Mouse (Mus musculus) megakaryocyte, embryonic 14.5 days (primary cell): ENCODE data around the gene Ciao2a. TPM values are rescaled to one million over a fixed set of nuclear protein-coding genes. Genes with fewer than 3 reads are reported as not detected.

Experiments used
- H3K27me3 ChIP-seq: replicated peaks from 2 replicates; pipeline ENCODE3; 2012; ENCODE audit warnings: inconsistent platforms
- H3K36me3 ChIP-seq: replicated peaks from 2 replicates; pipeline ENCODE3; 2012; ENCODE audit warnings: low read length, inconsistent platforms, mixed read lengths
- H3K4me1 ChIP-seq: 2 replicates; pipeline ENCODE4 v1.6.1; 2012; ENCODE audit warnings: inconsistent platforms
- H3K4me3 ChIP-seq: replicated peaks from 2 replicates; pipeline ENCODE3; 2012; ENCODE audit warnings: moderate library complexity, mild to moderate bottlenecking, inconsistent platforms
- H3K9me3 ChIP-seq: 2 replicates; pipeline ENCODE4 v1.6.1; 2012; ENCODE audit warnings: inconsistent platforms
- FLI1 ChIP-seq: IDR thresholded peaks from 2 replicates; pipeline ENCODE4 v1.6.1; 2012; ENCODE audit warnings: low read length, inconsistent platforms, mixed read lengths
- GATA1 ChIP-seq: IDR thresholded peaks from 3 replicates; pipeline ENCODE4 v1.6.1; 2012; ENCODE audit warnings: mixed read lengths, low read length, inconsistent platforms, borderline replicate concordance
- polyA plus RNA-seq: library from polyadenylated mRNA; stranded (reverse); fragments of >175 nt; gene quantifications from 2 replicates; pipeline ENCODE4 v1.2.3, GENCODE M21; 2012; ENCODE audit warnings: low replicate concordance; ENCODE audit not compliant: insufficient read depth

Gene Ciao2a
- polyA plus RNA-seq, 1 experiment: 26.5 TPM

DNA sequence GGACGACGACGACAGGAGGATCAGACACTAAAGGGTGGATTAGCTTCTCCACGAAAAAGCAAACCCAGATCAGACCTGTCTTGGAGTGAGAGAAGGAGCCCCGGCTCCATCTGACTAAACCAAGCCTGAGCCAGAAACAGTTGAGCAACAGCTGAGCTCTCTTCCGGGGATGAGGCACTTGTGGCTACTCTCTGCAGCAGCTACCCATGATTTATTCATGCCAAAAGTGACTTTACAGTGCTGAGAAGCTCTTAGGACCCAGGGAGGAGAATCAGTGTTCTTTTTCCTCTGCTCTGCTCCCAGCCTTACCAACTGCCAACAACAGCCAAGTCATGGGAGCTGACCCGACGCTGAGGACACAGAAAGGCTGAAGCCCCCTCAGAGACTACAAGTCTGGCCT lies 9.5 kb upstream of the Ciao2a start:
- no peak overlapping the region for H3K4me3 ChIP-seq
- TF ChIP-seq GATA1 (no peak), FLI1 (no peak)
- H3K9me3 ChIP-seq: no peaks in the 10 kb centered on the region
- peaks cover 60% of the 10 kb centered on the region for H3K36me3 ChIP-seq
- peaks cover 53% of the 10 kb centered on the region for H3K4me1 ChIP-seq
- H3K27me3 ChIP-seq: no peaks in the 10 kb centered on the region

- Histone ChIP-seq H3K36me3 (peaks cover 49% of the 10 kb centered on the region), H3K4me3 (no peak overlapping the region), H3K27me3 (no peaks in the 10 kb centered on the region), H3K9me3 (no peaks in the 10 kb centered on the region), H3K4me1 (peaks cover 67% of the 10 kb centered on the region)
- TF ChIP-seq FLI1 (no peak), GATA1 (no peak)
Observed at GRCm38 (mm10) chr9:66119498-66119897, 6.9 kb upstream of the Ciao2a start.

DNA sequence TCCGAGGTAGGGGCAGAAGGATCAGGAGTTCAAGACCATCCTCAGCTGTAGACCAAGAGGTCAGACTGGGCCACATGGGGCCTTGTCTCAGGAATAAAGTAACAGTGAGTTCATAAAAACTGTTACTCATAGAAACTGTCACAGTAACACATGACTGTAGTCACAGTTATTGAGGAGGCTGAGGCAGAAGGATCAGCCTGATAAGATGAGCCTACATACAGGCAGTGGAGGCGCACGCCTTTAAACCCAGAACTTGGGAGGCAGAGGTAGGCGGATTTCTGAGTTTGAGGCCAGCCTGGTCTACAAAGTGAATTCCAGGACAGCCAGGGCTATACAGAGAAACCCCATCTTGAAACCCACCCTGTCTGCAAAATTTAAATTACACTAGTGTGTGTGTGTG lies 6.3 kb upstream of the Ciao2a start:
- Histone ChIP-seq H3K36me3 (peaks cover 43% of the 10 kb centered on the region), H3K27me3 (no peaks in the 10 kb centered on the region), H3K4me1 (peaks cover 64% of the 10 kb centered on the region), H3K9me3 (no peaks in the 10 kb centered on the region), H3K4me3 (no peak overlapping the region)
- TF ChIP-seq FLI1 (no peak), GATA1 (no peak)

DNA sequence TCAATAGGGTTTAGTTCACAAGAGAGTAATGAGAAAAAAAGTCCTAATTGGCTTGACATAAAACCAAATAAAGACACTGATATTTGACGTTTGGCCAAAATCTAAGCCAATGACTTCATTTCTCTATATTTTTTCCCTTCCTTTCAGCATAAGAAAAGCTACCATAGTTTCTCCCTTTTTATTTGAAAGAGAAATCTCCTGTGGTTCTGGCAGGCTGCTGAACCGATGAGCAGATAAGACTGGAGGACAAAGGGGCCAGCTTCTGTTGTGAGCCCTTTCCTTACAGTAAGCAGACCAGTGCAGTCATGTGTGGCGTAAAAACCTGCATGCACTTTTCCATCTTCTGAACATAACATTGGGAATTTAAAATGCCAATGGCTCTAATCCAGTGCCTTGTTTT lies 5.5 kb upstream of the Ciao2a start:
- Histone ChIP-seq H3K4me1 (peaks cover 70% of the 10 kb centered on the region), H3K27me3 (no peaks in the 10 kb centered on the region), H3K4me3 (no peak overlapping the region), H3K36me3 (peaks cover 40% of the 10 kb centered on the region), H3K9me3 (no peaks in the 10 kb centered on the region)
- TF ChIP-seq GATA1 (no peak), FLI1 (no peak)

- TF ChIP-seq FLI1 (no peak), GATA1 (no peak)
- Histone ChIP-seq H3K36me3 (peaks cover 37% of the 10 kb centered on the region), H3K4me1 (peaks cover 70% of the 10 kb centered on the region), H3K4me3 (no peak overlapping the region), H3K9me3 (no peaks in the 10 kb centered on the region), H3K27me3 (no peaks in the 10 kb centered on the region)
Observed at GRCm38 (mm10) chr9:66121421-66121820, 5.0 kb upstream of the Ciao2a start.

GRCm38 (mm10) chr9:66123648-66124047 lies 2.8 kb upstream of the Ciao2a start:
- Histone ChIP-seq H3K4me1 (peaks cover 71% of the 10 kb centered on the region), H3K36me3 (peaks cover 32% of the 10 kb centered on the region), H3K9me3 (no peaks in the 10 kb centered on the region), H3K4me3 (peak overlapping the region; percentile 92), H3K27me3 (no peaks in the 10 kb centered on the region)
- no peak for TF ChIP-seq GATA1
- no peak for TF ChIP-seq FLI1

DNA sequence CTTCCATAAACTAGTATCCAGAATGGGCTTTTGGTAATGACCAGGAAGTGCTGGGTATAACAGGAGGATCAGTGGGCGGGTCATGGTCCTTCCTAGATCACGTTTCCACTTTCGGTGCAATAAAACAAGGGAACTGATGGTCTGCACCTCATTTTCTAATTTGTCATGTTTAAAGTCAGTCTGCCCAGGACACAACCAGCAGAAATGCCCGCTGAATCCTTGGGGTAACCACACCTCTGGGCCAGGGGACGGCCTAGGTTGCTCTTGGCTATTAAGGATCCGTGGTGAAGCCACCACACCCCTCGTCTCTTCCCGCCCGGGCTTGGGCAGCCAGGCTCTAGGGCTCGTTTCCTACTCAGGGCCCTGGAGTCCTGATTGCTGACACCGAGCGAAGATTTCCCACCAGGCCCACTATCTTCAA lies 2.3 kb upstream of the Ciao2a start:
- H3K9me3 ChIP-seq: no peaks in the 10 kb centered on the region
- peak overlapping the region; percentile 92 for H3K4me3 ChIP-seq
- peaks cover 72% of the 10 kb centered on the region for H3K4me1 ChIP-seq
- TF ChIP-seq FLI1: no peak
- TF ChIP-seq GATA1: no peak
- H3K36me3 ChIP-seq: peaks cover 32% of the 10 kb centered on the region
- no peaks in the 10 kb centered on the region for H3K27me3 ChIP-seq

DNA sequence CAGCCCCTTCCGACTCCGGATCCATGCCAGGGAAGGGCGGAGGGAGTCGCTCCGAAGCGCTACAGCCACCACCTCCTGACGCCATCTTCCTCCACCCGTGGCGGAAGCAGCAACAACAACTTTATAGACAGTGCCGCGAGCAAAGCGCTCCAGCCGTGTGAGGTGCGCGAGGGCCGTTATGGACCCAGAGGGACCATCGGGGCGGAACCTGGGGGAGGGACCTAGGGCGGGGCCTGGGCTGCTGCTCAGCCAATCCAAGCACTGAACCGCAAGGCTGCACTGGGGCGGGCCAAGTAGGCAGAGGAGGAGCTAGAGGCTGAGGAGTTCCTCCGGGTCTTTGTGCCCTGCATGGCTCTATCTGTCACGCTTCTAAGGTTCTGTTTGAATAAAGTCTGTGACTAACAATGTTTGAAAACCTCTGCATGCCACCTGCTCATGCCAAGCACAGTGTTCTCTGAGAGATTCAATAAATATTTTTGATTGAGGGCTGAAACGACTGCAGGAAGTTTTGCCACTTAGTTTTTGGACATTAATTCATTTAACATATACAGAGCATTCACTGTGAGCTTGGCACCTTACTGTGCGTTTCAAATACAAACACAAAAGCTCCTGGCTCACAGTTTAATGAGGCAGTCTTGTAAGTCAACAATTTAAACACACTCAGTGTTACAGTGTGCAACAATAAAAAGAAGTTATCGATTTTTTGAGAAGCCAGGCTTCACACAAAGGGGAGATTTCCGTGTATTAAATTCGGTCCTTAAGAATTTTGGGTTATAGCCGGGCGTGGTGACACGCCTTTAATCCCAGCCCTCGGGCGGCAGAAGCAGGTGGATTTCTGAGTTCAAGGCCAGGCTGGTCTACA lies 1.5 kb upstream of the Ciao2a start:
- TF ChIP-seq FLI1 (0 out of 2 replicates have a peak, but pooled peaks have one; percentile 54), GATA1 (no peak)
- Histone ChIP-seq H3K4me1 (peaks cover 75% of the 10 kb centered on the region), H3K9me3 (no peaks in the 10 kb centered on the region), H3K36me3 (peaks cover 36% of the 10 kb centered on the region), H3K4me3 (peak overlapping the region; percentile 92), H3K27me3 (no peaks in the 10 kb centered on the region)

GRCm38 (mm10) chr9:66125543-66126455 lies 612 bp upstream of the Ciao2a start:
- TF ChIP-seq FLI1 (peak; percentile 34; the same call in 1 of the 2 replicates), GATA1 (no peak)

DNA sequence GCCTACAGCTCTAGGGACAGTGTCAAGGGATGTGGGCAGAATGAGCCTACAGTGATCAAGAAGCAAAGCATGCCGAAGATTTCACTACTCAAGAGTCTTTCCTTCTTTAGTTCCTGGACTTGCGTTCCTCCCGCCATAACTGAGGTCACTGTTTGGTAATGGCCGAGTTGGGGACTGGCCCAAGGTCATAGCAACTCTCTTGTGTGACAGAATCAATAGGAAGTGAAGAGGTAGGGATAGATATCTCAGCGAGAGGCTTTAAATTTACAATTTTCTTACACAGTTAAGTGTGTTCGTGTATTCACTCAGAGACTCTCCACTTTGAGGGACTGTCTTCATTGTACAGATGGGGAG lies 759 bp downstream of the Ciao2a start:
- Histone ChIP-seq H3K9me3 (no peaks in the 10 kb centered on the region), H3K4me3 (peak overlapping the region; percentile 95), H3K36me3 (peaks cover 42% of the 10 kb centered on the region), H3K27me3 (no peaks in the 10 kb centered on the region), H3K4me1 (peaks cover 68% of the 10 kb centered on the region)
- no peak for TF ChIP-seq GATA1
- no peak for TF ChIP-seq FLI1

More at GRCm38 (mm10) chr9:66125543-66126455, 612 bp upstream of the Ciao2a start:
- H3K4me3 ChIP-seq: peak overlapping the region; percentile 95
- H3K4me1 ChIP-seq: peaks cover 70% of the 10 kb centered on the region
- H3K36me3 ChIP-seq: peaks cover 40% of the 10 kb centered on the region
- H3K27me3 ChIP-seq: no peaks in the 10 kb centered on the region
- H3K9me3 ChIP-seq: no peaks in the 10 kb centered on the region

- peak overlapping the region; percentile 95 for H3K4me3 ChIP-seq
- H3K9me3 ChIP-seq: no peaks in the 10 kb centered on the region
- H3K27me3 ChIP-seq: no peaks in the 10 kb centered on the region
- H3K36me3 ChIP-seq: peaks cover 44% of the 10 kb centered on the region
- TF ChIP-seq GATA1 (no peak), FLI1 (no peak)
- peaks cover 68% of the 10 kb centered on the region for H3K4me1 ChIP-seq
Observed at GRCm38 (mm10) chr9:66127884-66128283, 1.5 kb downstream of the Ciao2a start.
